Mouse (Mus musculus) heart, postnatal 10 days (tissue): Measurements from ENCODE around the gene Gtf2f2. TPM values are rescaled to one million over a fixed set of nuclear protein-coding genes. Genes with fewer than 3 reads are reported as not detected.
A peak's percentile ranks its signal among the peaks of the same experiment; 100 is the strongest.
"Not testable (repeated sequence)": the region's sequence is repeated elsewhere in the genome, so short reads cannot be mapped to it uniquely, and the experiment has no call there.

Experiments
- DNase-seq, 2 experiments: peaks; one replicate each; pipeline ENCODE4 v3.0.0; 2021
- intact Hi-C: fragments of 180-260 bp; cut with DNase I; formaldehyde crosslinking; loops from one replicate; pipeline ENCODE4 v1.15.1; 2025
- total RNA-seq, 2 experiments: library from RNA; stranded (reverse); gene quantifications; 2 replicates each; pipeline ENCODE4 v1.2.3; 2021

Gtf2f2 gene
- total RNA-seq, 2 experiments from 2014 or later, result 17.7 to 21.1 TPM

DNA sequence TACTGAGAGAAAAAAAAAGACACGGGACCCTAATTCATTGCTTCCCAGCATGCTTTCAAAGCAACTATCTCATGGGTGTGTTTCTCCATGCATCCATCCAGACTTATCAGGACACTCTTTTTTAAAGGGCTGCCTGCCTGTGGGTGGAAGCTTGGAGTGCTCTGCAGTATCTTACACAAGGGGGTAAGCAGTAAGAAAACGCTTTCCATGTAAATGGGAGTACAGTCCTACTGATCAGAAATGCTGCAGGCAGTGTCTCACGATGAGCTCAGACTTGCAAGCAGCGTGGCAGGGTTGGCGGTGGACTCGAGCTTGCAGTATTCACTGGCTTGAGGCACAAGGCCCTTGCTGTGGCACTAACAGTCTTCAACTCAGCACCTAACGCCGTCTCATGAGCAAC lies 81.0 kb downstream of the Gtf2f2 start:
- intact Hi-C loops, result not testable (repeated sequence)

DNA sequence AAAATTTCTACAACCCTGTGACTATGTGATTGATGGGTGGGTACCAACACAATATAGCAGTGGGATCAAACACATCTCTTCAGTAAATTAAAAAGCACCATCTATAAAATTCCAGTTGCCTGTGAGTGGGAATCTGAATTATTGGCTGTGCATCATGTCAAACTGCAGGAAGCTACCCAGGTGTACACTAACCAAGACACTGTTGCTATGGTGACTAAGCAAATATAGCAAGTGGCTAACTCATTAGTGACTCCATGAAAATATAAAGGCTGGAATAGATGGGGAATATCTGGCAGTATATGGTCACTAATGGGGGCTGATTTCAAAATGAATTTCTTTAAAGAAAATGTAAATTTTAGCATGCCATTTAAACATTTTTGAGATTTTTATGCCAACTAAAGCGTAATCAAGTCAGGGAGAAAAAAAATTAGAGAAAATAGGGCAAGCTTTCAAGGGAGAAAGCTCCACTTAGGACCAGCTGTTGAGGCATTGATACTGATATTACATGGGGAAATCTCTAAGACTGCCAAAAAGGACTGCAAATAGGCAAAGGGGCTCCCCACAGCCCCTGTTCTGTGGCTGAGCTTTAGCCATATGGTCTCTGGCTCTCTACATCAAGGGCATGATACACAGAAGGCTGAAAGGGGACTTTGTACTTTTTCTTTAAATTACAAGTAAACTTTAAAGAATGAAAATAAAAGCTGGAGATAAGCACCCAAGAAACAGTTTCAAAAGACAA lies 87.2 kb downstream of the Gtf2f2 start:
- no peak for DNase-seq
- intact Hi-C loops, result no loop called here

More for the DNA sequence above, 81.0 kb downstream of the Gtf2f2 start:
- DNase-seq, result not testable (repeated sequence)

DNA sequence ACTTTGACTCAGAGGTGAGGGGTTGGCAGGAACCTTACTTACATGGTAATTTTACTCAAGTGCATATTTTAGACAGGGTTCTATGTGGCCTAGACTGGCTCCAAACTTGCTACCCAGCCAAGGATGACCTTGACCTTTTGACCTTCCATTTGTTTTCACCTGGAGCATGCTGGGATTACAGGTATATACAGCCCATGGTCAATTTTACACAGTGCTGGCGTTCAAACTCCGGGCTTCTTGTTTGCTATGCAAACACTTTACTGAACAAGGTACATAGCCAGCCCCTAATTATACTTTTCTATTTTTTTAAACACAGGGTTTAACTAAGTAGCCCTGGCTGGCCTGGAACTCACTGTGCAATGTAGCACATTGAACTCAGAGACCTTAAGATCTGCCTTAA lies 98.0 kb downstream of the Gtf2f2 start:
- intact Hi-C loops, result no loop called here
- no peak for DNase-seq

DNA sequence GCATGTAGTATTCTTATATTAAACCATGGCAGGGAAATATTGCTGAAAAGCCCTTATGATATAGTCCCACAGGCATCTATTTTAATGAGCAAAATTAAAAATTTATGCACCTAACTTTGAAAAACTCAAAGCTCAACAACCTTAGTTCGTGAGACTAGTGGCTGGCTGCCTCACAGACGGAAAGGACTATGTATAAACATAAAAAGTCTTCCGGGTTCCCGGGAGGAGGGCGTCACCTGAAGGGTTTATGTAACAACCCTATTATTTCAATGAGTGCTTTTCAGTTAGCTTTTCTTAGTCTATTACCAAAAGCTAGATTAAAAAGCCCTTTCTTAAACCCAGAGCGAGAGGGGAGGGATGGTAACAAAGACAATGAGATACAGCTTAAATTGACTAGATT lies 98.7 kb downstream of the Gtf2f2 start:
- intact Hi-C loops, result no loop called here
- DNase-seq, result no peak

DNA sequence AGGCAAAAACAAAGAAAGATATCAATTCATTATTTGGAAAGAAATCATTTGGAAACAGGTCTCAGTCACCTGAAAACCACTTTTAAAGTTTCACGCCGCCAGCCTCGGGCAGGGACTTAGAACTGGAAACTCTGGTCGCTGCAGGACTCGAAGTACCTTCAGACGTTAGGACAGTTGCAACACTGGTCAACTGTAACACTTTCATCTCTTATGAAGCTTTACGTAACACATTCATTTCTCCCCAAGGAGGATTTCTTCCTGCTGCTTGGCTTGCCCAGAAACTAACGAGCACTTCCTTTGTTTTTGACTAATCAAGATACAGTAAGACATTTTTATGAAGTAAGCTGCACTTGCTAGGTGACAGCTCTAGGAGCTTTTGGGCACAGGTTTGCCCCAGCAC lies 103.7 kb downstream of the Gtf2f2 start:
- DNase-seq, result no peak
- intact Hi-C loops, result no loop called here

DNA sequence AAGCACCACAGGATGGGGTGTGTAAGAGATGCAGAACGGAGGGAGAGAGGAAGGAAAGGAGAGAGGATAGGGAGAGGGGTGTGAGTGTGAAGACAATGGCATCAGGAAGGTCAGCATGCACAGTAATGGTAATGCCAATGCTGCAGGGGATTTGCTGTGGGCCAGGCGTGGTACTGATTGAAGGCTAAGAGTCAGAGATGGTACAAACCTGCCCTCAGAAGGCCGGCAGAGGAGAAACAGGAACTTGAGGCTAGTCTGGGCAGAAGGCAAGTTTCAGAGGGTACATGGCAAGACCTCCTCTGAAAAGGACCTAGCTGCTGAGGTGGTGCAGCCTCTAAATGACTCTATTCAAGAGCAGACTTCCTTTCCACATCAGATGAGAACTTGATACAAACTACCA lies 105.7 kb downstream of the Gtf2f2 start:
- intact Hi-C loops, result no loop called here
- no peak for DNase-seq

DNA sequence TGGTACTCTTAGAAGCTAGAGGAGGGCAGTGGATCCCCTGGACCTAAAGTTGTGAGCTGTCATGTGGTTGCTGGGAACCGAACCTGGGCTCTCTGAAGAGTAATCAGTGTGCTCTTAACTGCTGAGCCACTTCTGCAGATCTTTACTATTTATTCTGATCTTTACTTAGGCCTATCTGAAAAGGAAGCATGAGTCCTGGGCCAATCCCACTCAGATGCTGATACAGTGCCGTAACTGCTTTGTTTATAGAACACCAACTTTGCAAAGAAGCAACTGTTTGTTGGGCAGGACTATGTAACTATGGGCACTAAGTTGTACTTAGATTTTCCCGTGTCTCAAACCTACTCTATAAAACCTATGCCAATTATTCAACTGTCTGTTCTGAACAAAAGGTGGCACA lies 107.5 kb downstream of the Gtf2f2 start:
- no peak for DNase-seq
- intact Hi-C loops, result no loop called here

DNA sequence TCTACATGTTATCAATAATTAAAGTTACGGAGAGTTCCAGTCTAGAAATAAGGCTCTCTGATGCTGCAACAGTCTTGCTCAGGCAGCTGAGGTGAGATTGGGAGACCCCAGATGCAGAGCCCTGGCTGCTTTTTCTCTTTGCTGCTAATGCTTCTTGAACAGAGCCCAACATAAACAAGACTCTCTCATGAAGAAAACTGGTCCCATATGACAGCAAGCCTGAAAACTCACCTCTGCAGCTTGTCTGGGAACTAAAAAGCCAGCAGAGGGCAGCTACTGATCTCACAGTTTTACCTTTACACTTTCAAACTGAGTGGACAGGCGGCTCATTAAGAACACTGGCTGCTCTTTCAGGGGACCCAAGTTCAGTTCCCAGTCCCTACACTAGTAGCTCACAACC lies 108.7 kb downstream of the Gtf2f2 start:
- no peak for DNase-seq
- intact Hi-C loops, result no loop called here

DNA sequence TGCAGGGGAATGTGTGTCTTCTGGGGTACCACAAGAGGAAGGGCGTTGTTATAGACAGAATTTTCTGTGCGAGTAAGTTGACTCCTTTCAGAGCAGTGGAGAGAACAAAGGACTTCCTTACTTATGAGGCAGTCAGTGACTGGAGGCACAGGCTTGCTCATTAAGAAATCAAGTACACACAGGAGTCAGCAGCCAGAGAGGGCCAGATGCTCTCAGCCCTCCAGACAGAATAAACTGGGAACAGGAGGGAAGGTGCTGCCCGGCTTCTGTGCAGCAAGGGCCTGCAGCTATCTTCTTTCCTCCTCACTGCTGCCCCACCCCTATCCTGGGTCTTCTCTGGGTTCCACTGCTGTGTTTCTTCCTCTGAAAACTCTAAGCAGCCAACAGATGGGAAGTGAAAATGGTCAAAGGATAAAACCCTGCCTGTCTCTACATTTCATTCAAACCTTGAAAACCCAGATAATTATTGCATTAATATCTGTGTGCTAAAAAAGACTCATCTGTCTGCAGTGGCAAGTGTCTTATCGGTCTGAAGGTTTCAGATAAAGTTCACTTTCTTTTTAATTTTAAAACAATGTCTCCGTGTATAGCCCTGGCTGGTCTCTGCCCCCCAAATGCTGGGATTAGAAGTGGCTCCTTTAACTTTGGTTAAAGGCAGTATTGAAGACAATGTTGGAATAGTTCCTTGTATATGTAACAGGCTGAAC lies 109.7 kb downstream of the Gtf2f2 start:
- intact Hi-C loops, result no loop called here
- no peak for DNase-seq

DNA sequence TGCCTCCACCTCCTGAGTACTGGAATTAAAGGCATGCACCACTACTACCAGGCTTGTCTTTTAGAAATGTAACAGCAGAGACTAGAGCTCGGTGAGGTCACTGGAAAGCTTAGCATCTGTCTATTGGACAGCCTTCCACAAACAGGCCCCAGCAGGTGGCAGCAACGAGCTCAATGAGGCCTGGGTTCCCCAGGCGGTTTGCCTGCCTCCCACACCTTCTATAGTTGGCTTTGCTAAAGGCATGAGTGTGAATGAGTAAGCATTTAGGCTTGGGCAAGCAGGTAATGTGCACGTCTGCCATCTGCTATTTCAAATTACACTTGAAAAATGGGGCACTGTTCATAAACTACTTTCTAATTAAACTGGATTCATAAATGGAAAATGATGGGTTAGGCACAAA lies 111.1 kb downstream of the Gtf2f2 start:
- DNase-seq, result peak; percentile 83 to 91
- intact Hi-C loops, result loop anchor here (1.0 kb wide), 2 partner anchors 23 to 178 kb away; no protein-coding TSS in a partner anchor

DNA sequence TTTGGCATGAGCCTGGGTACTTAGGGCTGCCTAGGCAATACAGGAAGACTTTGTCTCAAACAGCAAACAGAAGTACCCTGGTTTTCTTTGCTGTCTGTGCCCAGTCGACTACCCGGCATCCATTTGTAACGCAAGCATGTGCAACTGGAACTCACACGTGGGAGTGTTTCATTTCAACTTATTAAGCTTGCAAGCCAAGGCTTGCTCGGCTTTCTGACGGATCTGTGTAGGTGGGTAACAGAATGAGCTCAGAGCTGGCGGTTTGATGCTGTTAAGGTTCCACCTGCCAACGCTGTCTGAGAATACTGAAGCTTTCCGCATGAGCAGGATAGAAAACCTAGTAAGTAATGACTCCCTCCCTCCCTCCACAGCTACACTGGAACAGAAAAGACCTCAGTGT lies 118.5 kb downstream of the Gtf2f2 start:
- intact Hi-C loops, result no loop called here
- DNase-seq, result no peak

DNA sequence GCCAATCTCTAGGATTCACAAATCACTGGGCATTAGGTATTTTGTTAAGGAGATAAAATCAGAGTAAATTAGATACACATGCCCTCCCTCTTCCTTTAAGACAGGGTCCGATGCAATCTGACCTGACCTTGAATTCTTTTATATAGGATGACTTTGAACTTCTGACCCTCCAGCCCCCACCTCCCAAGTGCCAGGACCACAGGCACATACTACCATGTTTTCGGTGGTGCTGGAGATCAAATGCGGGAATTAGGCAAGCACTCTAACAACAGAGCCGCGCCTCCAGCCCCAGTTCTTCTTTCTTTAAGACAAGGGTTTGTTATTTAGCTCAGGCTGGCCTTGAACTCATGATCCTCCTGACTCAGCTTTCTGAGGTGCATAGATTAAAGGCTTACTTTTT lies 126.8 kb downstream of the Gtf2f2 start:
- DNase-seq, result no peak
- intact Hi-C loops, result no loop called here

DNA sequence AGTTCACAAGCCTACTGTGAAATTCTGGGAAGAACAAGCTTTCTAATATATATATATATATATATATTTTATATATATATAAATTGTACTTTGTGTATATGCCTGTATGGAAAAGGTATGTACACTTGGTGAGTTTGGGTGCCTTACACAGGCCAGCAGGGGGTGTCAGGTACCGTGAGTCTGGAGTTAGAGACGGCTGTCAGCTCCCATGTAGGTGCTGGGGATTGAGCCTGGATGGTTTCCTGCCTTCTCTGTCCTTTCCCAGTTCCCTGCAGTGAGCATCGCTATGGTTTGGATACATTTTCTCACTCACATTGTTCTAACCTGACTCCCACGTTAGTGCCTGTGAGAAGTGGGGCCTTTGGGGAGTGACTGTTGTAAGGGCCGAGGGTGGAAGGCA lies 127.3 kb downstream of the Gtf2f2 start:
- intact Hi-C loops, result no loop called here

DNA sequence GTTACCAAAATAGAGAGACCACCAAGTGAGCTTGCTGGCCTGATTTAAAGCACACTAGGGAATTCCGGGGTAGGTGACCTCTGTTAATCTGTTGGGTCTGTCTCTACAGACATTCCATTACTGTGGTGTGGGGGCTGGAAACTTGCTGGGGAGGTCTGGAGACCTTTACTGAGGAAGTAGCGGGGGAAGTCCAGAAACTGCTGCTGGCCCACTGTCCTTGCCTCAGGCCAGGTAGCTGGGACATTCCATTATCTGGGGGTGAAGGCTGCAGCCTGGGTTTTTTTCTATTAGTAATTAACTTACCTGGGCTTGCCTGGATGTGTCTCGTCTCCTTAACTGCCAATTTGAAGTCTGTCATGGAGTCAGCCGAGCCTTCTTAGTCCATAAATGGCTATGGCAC lies 128.8 kb downstream of the Gtf2f2 start:
- no peak for DNase-seq
- intact Hi-C loops, result no loop called here

More for the DNA sequence above, 127.3 kb downstream of the Gtf2f2 start:
- no peak for DNase-seq

DNA sequence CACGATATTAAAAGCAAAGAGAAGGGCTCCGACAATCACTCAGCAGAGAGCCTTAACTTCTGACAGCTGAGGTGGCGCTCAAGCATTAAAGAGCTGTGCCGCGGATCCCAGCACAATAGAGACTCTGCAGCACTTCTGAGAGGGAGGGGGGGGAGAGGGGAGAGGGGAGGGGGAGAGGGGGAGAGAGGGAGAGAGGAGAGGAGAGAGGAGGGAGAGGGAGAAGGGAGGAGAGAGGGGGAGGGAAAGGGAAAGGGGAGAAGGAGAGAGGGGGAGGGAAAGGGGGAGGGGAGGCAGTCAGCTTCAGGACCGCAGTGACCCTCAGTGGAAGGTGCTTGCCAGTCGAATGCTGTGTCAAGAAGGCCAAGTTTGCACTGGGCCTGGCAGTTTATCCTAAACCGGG lies 131.7 kb downstream of the Gtf2f2 start:
- DNase-seq, result no peak
- intact Hi-C loops, result loop anchor here (5.0 kb wide), 1 partner anchor 598 kb away; no protein-coding TSS in a partner anchor

DNA sequence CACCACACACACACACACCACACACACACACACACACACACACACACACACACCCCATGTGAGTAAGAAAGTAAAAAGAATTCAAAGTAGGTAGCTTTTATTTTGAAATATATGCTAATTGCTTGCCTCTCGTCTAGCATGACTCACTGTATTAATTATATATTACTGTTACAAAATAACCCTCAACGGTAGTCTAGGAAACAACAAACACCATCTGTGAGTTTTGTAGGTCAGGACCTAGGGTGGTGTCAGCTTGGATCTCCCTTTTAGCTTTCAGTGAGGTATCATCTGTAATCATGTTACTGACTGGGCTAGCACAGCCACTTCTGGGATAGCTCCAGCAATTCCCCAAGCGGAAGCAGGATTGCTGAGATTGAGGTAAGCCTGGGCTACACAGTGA lies 133.4 kb downstream of the Gtf2f2 start:
- intact Hi-C loops, result loop anchor here (5.0 kb wide), 1 partner anchor 600 kb away; no protein-coding TSS in a partner anchor
- no peak for DNase-seq

DNA sequence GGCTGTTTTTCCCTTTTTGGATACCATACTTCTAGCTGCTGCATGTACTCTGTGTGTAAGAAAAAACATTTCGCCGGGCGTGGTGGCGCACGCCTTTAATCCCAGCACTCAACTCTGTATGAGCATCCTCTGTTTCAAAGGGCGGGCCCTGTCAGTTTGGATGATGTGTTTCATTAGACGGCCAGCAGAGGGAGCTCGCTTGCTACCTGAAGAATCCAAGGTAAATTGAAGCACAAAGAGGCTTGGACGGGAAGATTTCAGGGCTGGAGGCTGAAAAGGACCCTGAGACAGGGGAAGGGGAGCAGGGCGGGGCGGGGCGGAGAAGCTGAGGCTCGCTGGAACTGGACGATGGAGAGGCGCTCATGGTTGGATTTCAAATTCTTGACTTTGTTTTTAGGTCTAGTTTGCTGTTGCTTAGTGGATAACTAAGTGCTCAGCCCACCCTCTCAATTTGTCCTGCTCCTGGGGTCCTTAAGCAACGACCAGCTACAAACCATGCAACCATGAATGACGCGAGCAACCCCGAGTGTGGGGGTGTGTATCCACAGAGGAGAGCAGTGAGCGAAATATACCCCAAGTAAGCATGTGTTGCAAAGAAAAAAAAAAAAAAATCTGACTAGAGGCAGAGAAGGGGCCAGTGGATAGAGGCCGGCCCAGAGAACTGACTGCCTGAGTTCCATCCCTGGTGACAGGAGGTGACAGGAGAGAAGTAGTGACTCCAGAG lies 134.2 kb downstream of the Gtf2f2 start:
- DNase-seq, result peak; percentile 80 to 88
- intact Hi-C loops, result loop anchor here (1.0 to 5.0 kb wide), 3 partner anchors 23 to 601 kb away; no protein-coding TSS in a partner anchor

DNA sequence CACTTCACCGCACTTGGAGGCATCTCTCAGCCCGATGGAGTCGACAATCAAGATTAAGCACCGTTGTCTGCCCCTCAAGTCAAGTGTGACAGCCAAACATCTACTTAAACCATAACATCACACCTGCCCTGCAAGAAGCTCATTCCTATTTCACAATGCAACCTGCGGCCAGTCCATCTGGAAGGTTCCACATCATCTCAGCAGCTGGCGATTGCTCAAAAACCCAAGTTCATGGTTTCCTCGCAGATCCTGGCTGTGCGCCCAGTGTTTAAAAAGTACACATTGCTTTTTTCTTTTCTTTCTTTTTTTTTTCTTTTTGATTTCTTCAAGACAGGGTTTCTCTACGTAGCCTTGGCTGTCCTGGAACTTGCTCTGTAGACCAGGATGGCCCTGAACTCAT lies 137.1 kb downstream of the Gtf2f2 start:
- DNase-seq, result peak in 1 of 2 experiments; percentile 42
- intact Hi-C loops, result no loop called here

DNA sequence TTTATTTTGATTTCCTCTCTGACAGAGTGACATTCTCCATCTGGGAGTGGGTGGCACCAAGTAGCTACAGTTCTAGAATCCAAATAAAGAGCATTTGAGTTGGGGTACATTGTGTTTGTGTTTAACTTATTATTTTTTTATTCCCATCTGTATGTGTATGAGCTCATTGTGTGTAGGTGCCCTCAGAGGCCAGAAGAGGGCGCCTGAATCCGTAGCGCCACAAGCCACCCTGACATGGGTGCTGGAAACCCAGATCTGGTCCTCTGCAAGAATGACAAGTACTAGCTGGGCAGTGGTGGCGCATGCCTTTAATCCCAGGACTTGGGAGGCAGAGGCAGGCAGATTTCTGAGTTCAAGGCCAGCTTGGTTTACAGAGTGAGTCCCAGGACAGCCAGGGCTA lies 138.9 kb downstream of the Gtf2f2 start:
- intact Hi-C loops, result no loop called here
- no peak for DNase-seq

DNA sequence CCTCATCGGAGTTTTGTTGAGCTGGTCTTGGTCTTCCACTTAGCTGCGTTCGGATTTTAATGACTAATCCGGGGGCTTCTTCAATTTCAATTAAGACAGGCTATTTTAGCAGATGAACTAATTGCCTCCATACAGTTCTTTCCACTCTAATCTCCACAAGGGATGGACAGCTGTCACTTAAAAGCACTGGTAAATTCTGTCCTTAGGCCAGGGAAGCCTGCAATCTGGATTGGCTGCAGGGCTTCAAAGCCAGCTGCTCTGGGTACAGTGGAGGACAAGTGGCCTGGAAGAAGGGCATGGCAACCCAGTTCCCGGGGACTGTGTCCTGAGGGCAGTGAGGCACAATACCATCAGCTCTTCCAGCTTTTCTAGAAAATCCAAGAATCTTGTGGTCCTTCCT lies 139.6 kb downstream of the Gtf2f2 start:
- intact Hi-C loops, result no loop called here

DNA sequence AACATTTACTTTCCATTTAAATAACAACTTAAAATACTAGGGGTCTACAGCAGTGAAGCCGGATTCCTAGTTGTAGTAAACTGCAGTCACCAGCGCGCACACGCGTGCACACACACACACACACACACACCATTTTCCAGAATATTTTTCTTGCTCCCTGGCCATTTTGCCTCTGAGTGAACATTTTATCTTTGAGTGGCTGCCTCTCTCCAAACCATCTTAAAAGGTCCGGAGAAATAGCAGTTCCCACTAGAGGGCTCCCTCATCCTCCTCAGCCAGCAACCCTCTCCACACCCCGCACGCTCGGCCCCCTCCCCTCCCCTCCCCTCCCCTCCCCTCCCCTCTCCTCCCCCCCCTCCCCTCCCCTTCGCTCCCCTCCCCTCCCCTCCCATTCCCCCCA lies 140.0 kb downstream of the Gtf2f2 start:
- peak; percentile 51 to 63 for DNase-seq
- intact Hi-C loops, result no loop called here

More for the DNA sequence above, 139.6 kb downstream of the Gtf2f2 start:
- DNase-seq, result no peak
